Mouse (Mus musculus) gastrocnemius, postnatal 4 days (tissue): ENCODE measurements around the gene Lrrc25. TPM values are rescaled to one million over a fixed set of nuclear protein-coding genes. Genes with fewer than 3 reads are reported as not detected.
A peak's percentile ranks its signal among the peaks of the same experiment; 100 is the strongest.
"Not testable (repeated sequence)": the region's sequence is repeated elsewhere in the genome, so short reads cannot be mapped to it uniquely, and the experiment has no call there.

Source experiments
- DNase-seq, 2 experiments: peaks; one replicate each; pipeline ENCODE4 v3.0.0; 2021 to 2022; ENCODE audit warnings: low spot score in 2 of 2, mixed read lengths in 2 of 2
- long read RNA-seq, 2 experiments: library from polyadenylated mRNA; stranded (forward); transcript quantifications; one replicate each; pipeline ENCODE4 v2.0.0; 2021
- total RNA-seq, 2 experiments: library from RNA; stranded (reverse); gene quantifications; 2 replicates each; pipeline ENCODE4 v1.2.3; 2021

Gene Lrrc25
- total RNA-seq, result 1 to 10 TPM; 2.5 to 3.2 TPM
- long read RNA-seq, experiment 1, partial matches to known transcripts, result 0 of 2 reads
- long read RNA-seq, experiment 1, other reads (novel, unspliced or antisense), result 1 of 2 reads
- long read RNA-seq, experiment 2, partial matches to known transcripts, result 0 of 1 reads
- long read RNA-seq, experiment 2, other reads (novel, unspliced or antisense), result 1 of 1 reads

- DNase-seq, result no peak
These were observed at the start of gene Lrrc25 for GRCm38 (mm10) chr8:70615894-70616293. Gene Lrrc25, plus strand, starts transcription at chr8:70616155.

DNA sequence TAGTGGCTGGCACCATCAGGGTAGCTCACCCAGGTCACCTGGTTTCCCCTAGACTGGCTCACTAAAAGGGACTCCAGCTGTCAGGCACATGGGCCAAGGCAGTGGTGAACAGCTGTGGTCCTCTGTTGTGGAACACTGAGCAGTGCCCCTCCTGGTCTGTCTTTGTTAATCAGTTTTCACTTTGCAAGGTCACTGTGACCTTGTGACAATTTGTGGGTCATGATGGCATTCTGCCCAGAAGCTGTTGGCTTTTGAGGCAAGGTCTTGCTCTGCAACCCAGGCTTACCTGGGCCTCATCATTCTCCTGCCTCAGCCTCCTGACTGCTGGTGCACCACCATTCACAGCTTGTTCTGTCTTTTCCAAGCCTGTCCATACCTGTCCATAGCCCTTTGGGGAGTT, 45.6 kb upstream of the Lrrc25 start:
- DNase-seq, result no peak

- DNase-seq, result no peak
These were observed 45.0 kb upstream of the Lrrc25 start for GRCm38 (mm10) chr8:70570990-70571389.

GRCm38 (mm10) chr8:70574302-70574701, 41.7 kb upstream of the Lrrc25 start:
- DNase-seq, result no peak

GRCm38 (mm10) chr8:70574915-70575314, 41.0 kb upstream of the Lrrc25 start:
- no peak for DNase-seq

DNA sequence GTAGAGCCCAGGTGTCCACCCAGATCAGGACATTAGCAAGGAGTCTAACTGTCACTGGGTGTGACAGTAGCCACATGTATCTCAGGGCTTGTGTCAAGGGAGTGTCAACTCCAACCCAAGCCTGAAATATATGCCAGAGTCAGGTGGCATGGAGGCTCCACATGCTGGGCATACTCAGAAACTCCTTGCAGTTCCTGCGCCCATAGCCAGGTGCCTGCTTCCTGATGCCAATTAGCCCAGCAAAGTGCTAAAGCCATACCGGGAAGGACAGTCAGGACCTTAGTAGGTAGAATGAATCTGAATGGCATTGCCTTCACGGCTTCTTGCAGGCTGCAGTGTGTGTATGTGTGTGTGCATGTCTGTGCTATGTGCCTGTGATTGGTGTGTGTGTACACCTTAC, 38.7 kb upstream of the Lrrc25 start:
- DNase-seq, result no peak

DNA sequence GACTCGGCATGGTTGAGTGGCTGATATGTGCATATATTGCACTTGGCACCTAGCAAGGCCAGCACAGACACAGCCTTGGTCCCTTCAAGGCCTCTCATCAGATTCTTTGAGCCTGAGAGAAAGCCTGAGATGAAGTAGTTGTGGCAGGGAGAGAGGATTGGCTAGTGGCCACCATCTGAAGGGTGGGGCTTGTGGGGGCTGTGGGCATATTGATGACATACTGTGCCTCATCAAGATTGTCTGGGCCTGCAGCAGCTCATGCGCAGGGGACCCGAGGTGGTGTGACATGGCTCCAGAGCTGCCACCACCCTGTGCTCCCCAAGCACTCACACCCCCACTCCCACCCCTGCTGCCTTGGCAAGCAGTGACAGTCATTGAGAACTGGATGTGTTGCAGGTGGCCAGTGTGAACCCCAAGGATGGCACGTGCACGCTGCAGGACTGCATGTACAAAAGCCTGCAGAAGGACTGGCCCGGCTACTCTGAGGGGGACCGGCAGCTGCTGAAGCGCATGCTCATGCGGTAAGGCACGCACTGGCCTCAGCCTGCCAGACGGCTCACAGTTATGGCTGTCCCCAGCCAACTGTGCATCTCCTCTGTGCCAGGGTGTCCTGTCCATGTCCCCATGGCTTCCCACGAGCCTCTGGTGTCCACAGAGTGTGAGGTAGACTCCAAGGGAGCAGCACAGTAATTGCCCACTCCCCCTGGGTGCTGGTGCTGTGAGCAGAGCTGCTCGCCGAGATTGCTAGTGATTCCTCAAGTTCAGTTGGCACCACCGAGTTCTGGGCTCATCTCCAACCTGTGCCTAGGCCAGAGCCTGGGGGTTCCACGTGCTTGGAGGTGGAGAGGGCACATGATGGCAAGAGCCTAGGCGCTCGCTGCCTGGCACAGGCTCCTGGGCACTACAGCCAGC, 32.2 kb upstream of the Lrrc25 start:
- no peak for DNase-seq

- DNase-seq, result no peak
These were observed 31.2 kb upstream of the Lrrc25 start for GRCm38 (mm10) chr8:70584606-70585257.

DNA sequence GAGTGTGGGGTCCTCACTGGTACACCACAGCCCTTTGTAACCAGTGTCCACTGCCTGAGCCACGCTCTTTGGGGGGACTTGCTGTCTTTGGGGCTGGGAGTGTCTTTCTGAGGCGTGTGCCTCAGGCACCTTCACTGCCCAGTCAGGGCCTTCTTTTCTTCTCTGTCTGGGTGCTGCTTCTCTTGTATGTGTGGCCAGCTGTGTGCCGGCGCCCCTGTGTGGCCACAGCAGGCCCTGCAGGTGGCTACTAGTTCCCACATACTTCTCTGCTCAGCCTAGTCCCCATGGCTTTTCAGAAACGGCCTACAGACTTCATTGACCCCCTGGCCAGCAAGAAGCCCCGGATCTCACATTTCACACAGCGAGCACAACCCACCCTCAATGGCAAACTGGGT, 30.7 kb upstream of the Lrrc25 start:
- DNase-seq, result peak; percentile 19 to 60

DNA sequence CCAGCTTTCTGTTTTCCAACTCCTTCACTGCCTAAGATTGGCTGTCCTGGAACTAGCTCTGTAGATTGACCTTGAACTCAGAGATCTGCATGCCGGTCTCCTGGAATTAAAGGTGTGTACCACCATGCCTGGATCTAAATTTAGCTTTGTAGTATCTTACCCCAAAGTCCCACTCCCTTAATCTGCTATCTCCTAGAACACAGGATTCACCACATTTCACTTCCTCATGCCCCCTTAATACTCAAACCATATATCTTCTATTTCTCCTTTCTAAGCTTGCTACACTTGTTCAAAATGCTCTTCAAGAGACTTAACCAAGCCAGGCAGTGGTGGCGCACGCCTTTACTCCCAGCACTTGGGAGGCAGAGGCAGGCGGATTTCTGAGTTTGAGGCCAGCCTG, 28.0 kb upstream of the Lrrc25 start:
- not testable (repeated sequence) for DNase-seq

- no peak for DNase-seq
These were observed 24.4 kb upstream of the Lrrc25 start for GRCm38 (mm10) chr8:70591569-70591968.

DNA sequence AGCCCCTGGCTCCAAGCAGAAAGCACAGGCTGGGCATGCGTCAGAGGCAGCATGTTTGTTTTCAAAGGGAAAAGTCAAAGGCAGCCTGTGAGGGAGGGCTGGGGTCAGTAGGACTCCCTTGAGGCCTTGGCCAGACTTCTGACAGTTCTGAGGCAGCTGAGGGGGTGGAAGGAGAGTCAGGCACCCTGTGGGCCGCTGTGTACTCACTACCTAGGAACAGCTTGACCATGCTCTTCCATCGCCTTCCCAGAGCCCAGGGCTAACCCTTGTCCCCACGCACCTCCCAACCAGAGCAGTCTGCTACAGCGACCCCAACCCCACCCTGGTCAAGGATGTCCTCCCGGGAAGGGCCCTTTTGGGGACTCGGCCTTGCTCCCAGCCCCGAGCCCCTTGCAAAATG, 22.8 kb upstream of the Lrrc25 start:
- no peak for DNase-seq

DNA sequence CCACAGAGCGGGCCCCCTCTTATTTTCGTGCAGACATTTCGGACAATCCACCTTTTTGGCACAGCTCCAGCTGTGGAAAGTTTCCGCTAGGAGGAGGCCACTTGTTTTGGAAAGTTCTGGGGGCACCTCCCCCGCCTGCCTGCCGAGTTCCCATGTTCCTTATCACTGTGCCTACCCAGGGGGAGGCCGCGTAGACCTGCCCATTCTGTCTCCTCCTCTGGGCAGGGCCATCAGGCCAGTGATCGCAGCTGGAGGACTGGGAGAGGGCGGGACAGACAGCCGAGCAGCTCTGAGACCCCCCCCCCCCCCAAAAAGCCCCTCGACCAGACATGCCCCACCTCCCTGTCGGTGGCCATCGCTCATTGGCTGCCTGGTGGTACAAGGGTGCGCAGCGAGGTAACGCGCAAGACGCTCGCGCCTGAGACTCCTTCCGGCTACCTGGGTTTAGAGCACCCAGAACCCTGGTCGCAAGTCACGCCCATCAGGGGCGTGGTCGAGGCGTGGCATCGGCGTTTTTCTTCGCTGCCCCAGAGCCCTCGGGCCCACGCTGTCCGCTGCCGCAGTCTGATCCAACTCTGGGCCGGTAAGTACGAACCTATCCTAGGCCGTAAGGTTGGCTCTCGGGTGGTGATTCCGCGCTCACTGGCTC, 21.9 kb upstream of the Lrrc25 start, which contains the start of gene Isyna1:
Gene Isyna1, plus strand, starts transcription at position 413 of the 649 bp plus-strand sequence.
- peak in 1 of 2 experiments; percentile 72 for DNase-seq

DNA sequence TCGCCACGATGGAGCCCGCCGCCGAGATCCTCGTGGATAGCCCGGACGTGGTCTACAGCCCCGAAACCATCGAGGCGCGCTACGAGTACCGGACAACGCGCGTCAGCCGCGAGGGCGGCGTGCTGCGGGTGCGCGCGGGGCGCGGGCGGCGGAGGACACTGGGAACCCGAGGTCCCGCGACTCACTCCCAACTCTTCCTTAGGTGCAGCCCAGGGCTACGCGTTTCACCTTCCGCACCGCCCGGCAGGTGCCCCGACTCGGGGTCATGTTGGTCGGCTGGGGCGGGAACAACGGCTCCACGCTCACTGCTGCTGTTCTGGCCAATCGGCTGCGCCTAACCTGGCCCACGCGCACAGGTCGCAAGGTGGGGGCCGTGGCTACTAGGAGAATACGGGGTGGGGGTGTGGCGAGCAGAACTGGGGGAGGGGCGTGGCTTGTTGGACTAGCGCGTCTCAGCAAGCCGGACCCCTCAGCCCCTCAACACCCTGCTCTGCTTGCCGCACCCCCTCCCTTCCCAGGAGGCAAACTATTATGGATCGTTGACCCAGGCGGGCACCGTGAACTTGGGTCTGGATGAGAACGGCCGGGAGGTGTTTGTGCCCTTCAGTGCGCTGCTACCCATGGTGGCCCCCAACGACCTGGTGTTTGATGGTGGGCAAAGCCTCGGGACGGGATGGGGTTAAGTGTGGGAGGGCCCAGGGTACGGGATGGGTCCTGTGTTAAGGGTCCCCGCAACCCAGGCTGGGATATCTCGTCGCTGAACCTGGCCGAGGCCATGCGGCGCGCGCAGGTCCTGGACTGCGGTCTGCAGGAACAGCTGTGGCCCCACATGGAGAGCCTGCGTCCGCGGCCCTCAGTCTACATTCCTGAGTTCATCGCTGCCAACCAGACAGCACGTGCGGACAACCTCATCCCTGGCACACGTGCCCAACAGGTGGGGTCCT, 21.1 kb upstream of the Lrrc25 start:
- no peak for DNase-seq

DNA sequence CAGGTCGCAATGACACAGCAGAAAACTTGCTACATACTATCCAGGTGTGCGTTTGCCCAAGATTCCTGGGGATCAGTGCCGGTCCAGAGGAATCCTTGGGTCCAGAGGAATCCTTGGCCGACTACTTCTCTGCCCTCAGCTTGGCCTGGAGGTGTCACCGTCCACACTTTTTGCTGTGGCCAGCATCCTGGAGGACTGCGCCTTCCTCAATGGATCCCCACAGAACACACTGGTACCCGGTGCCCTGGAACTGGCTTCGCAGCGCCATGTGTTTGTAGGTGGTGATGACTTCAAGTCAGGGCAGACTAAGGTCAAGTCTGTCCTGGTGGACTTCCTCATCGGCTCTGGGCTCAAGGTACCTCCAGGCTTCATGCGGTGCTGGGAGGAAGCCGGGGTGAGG, 20.1 kb upstream of the Lrrc25 start:
- DNase-seq, result no peak

- no peak for DNase-seq
These were observed 19.7 kb upstream of the Lrrc25 start for GRCm38 (mm10) chr8:70596216-70596615.

GRCm38 (mm10) chr8:70596775-70597416, 19.1 kb upstream of the Lrrc25 start:
- no peak for DNase-seq

- peak in 1 of 2 experiments; percentile 39 for DNase-seq
These were observed 18.3 kb upstream of the Lrrc25 start for GRCm38 (mm10) chr8:70597417-70598272.

DNA sequence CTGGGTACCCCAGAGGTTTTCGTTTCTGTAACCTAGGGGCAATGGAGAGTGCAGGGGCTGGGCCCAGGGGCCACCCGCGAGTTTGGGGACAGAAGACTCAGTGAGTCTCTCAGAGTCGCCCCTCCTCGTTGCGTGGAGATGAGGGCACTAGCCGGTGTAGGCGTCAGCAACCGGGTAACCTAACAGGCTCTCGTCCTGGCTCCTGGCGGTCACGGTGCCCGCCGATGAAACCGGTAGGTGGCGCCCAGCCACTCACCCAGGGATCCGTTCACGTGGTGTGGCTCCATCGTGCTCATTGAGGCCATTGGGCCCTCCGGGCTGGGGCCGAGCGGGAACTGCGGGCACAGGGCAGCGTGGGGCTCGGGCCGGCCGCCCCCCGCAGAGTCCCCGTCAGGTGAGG, 17.7 kb upstream of the Lrrc25 start:
- peak; percentile 59 to 78 for DNase-seq
